Mouse (Mus musculus): Measurements from ENCODE around the gene Ptov1. TPM values are rescaled to one million over a fixed set of nuclear protein-coding genes. Genes with fewer than 3 reads are reported as not detected.

Gene Ptov1
- polyA plus RNA-seq, 1 experiment from 2014 or later, result 525 TPM

- Histone ChIP-seq H3K4me3 (peak overlapping the region; percentile 13; the same call in 1 of the 2 replicates), H3K27me3 (replicated peaks; ENCODE audit: low read depth, poor library complexity, severe bottlenecking) (no peaks in the 10 kb centered on the region), H3K27ac (replicated peaks) (no peak overlapping the region), H3K9me3 (no peaks in the 10 kb centered on the region), H3K4me1 (peaks cover 58% of the 10 kb centered on the region), H3K36me3 (replicated peaks) (peaks cover 89% of the 10 kb centered on the region)
- DNase-seq (ENCODE audit: low spot score), result no peak
- 90% methylated on average over 11 of the region's 11 CpGs for WGBS
Observed at GRCm38 (mm10) chr7:44863982-44864494, 5.5 kb downstream of the Ptov1 start.

GRCm38 (mm10) chr7:44863210-44863609, 6.4 kb downstream of the Ptov1 start:
- Histone ChIP-seq H3K36me3 (replicated peaks) (peaks cover 90% of the 10 kb centered on the region), H3K27ac (replicated peaks) (no peak overlapping the region), H3K9me3 (no peaks in the 10 kb centered on the region), H3K4me1 (peaks cover 59% of the 10 kb centered on the region), H3K27me3 (replicated peaks; ENCODE audit: low read depth, poor library complexity, severe bottlenecking) (no peaks in the 10 kb centered on the region), H3K4me3 (peak overlapping the region; percentile 9; the same call in 1 of the 2 replicates)
- no peak for DNase-seq (ENCODE audit: low spot score)
- 90% methylated on average over 14 of the region's 14 CpGs for WGBS

GRCm38 (mm10) chr7:44862434-44862833, 7.2 kb downstream of the Ptov1 start:
- WGBS, result 87% methylated on average over 8 of the region's 8 CpGs
- H3K27me3 ChIP-seq (replicated peaks; ENCODE audit: low read depth, poor library complexity, severe bottlenecking), result no peaks in the 10 kb centered on the region
- H3K27ac ChIP-seq (replicated peaks), result no peak overlapping the region
- DNase-seq (ENCODE audit: low spot score), result no peak
- H3K36me3 ChIP-seq (replicated peaks), result peaks cover 82% of the 10 kb centered on the region
- 0 out of 2 replicates have a peak overlapping the region, but pooled peaks have one; percentile 2 for H3K4me3 ChIP-seq
- no peaks in the 10 kb centered on the region for H3K9me3 ChIP-seq
- H3K4me1 ChIP-seq, result peaks cover 59% of the 10 kb centered on the region

- WGBS, result 84% methylated on average over 14 of the region's 14 CpGs
- Histone ChIP-seq H3K4me1 (peaks cover 57% of the 10 kb centered on the region), H3K27me3 (replicated peaks; ENCODE audit: low read depth, poor library complexity, severe bottlenecking) (no peaks in the 10 kb centered on the region), H3K4me3 (peak overlapping the region; percentile 16; the same call in 1 of the 2 replicates), H3K9me3 (no peaks in the 10 kb centered on the region), H3K36me3 (replicated peaks) (peaks cover 72% of the 10 kb centered on the region), H3K27ac (replicated peaks) (no peak overlapping the region)
- no peak for DNase-seq (ENCODE audit: low spot score)
Observed at GRCm38 (mm10) chr7:44861429-44861816, 8.2 kb downstream of the Ptov1 start.

- peaks cover 53% of the 10 kb centered on the region for H3K4me1 ChIP-seq
- no peaks in the 10 kb centered on the region for H3K27me3 ChIP-seq (replicated peaks; ENCODE audit: low read depth, poor library complexity, severe bottlenecking)
- peak overlapping the region; percentile 16 for H3K4me3 ChIP-seq
- H3K27ac ChIP-seq (replicated peaks), result peak overlapping the region; percentile 67
- peak; percentile 85 for DNase-seq (ENCODE audit: low spot score)
- H3K36me3 ChIP-seq (replicated peaks), result peaks cover 66% of the 10 kb centered on the region
- H3K9me3 ChIP-seq, result no peaks in the 10 kb centered on the region
- WGBS, result 62% methylated on average over 22 of the region's 22 CpGs
Observed at GRCm38 (mm10) chr7:44860576-44861428, 8.8 kb downstream of the Ptov1 start.

- H3K4me3 ChIP-seq, result peak overlapping the region; percentile 16; the same call in 1 of the 2 replicates
- WGBS, result 92% methylated on average over 11 of the region's 11 CpGs
- H3K36me3 ChIP-seq (replicated peaks), result peaks cover 57% of the 10 kb centered on the region
Observed at GRCm38 (mm10) chr7:44859896-44860295, 9.7 kb downstream of the Ptov1 start.

GRCm38 (mm10) chr7:44857905-44858304, 11.7 kb downstream of the Ptov1 start:
- Histone ChIP-seq H3K27ac (replicated peaks) (peak overlapping the region; percentile 91), H3K4me3 (peak overlapping the region; percentile 87), H3K36me3 (replicated peaks) (peaks cover 47% of the 10 kb centered on the region), H3K27me3 (replicated peaks; ENCODE audit: low read depth, poor library complexity, severe bottlenecking) (no peaks in the 10 kb centered on the region), H3K9me3 (no peaks in the 10 kb centered on the region), H3K4me1 (peaks cover 72% of the 10 kb centered on the region)
- DNase-seq (ENCODE audit: low spot score), result no peak
- WGBS, result 28% methylated on average over 8 of the region's 8 CpGs

More at GRCm38 (mm10) chr7:44859896-44860295, 9.7 kb downstream of the Ptov1 start:
- no peaks in the 10 kb centered on the region for H3K9me3 ChIP-seq
- H3K27ac ChIP-seq (replicated peaks), result no peak overlapping the region
- H3K27me3 ChIP-seq (replicated peaks; ENCODE audit: low read depth, poor library complexity, severe bottlenecking), result no peaks in the 10 kb centered on the region
- DNase-seq (ENCODE audit: low spot score), result no peak
- H3K4me1 ChIP-seq, result peaks cover 55% of the 10 kb centered on the region

GRCm38 (mm10) chr7:44857042-44857552, 12.5 kb downstream of the Ptov1 start, which contains the start of gene Pnkp:
Gene Pnkp, plus strand, starts transcription at chr7:44857139.
- H3K9me3 ChIP-seq, result no peaks in the 10 kb centered on the region
- peak within 1 kb of the TSS; percentile 91 for H3K27ac ChIP-seq (replicated peaks)
- H3K36me3 ChIP-seq (replicated peaks), result peaks cover 47% of the 10 kb centered on the region
- H3K4me3 ChIP-seq, result peak within 1 kb of the TSS; percentile 87
- DNase-seq (ENCODE audit: low spot score), result peak; percentile 90
- WGBS, result under 1% methylated on average over 32 of the region's 32 CpGs
- H3K4me1 ChIP-seq, result peaks cover 79% of the 10 kb centered on the region
- H3K27me3 ChIP-seq (replicated peaks; ENCODE audit: low read depth, poor library complexity, severe bottlenecking), result no peaks in the 10 kb centered on the region

- Histone ChIP-seq H3K36me3 (replicated peaks) (peaks cover 43% of the 10 kb centered on the region), H3K9me3 (no peaks in the 10 kb centered on the region), H3K4me1 (peaks cover 81% of the 10 kb centered on the region), H3K27me3 (replicated peaks; ENCODE audit: low read depth, poor library complexity, severe bottlenecking) (no peaks in the 10 kb centered on the region), H3K4me3 (peak overlapping the region; percentile 87), H3K27ac (replicated peaks) (peak overlapping the region; percentile 91)
- DNase-seq (ENCODE audit: low spot score), result no peak
- 68% methylated on average over 9 of the region's 9 CpGs for WGBS
Observed at GRCm38 (mm10) chr7:44856265-44856916, 13.2 kb downstream of the Ptov1 start.

- Histone ChIP-seq H3K9me3 (no peaks in the 10 kb centered on the region), H3K4me3 (peak overlapping the region; percentile 62), H3K36me3 (replicated peaks) (peaks cover 37% of the 10 kb centered on the region), H3K4me1 (peaks cover 80% of the 10 kb centered on the region), H3K27me3 (replicated peaks; ENCODE audit: low read depth, poor library complexity, severe bottlenecking) (no peaks in the 10 kb centered on the region), H3K27ac (replicated peaks) (peak overlapping the region; percentile 83)
- 50% methylated on average over 10 of the region's 10 CpGs for WGBS
- DNase-seq (ENCODE audit: low spot score), result no peak
Observed at GRCm38 (mm10) chr7:44855036-44855435, 14.6 kb downstream of the Ptov1 start.

GRCm38 (mm10) chr7:44854356-44855031, 15.1 kb downstream of the Ptov1 start:
- Histone ChIP-seq H3K4me1 (peaks cover 76% of the 10 kb centered on the region), H3K27me3 (replicated peaks; ENCODE audit: low read depth, poor library complexity, severe bottlenecking) (no peaks in the 10 kb centered on the region), H3K27ac (replicated peaks) (peak overlapping the region; percentile 83), H3K36me3 (replicated peaks) (peaks cover 31% of the 10 kb centered on the region), H3K4me3 (peak overlapping the region; percentile 62), H3K9me3 (no peaks in the 10 kb centered on the region)
- WGBS, result 3% methylated on average over 45 of the region's 45 CpGs
- DNase-seq (ENCODE audit: low spot score), result peak; percentile 83
